Mouse (Mus musculus): Measurements from ENCODE around the gene Arf6.

DNA sequence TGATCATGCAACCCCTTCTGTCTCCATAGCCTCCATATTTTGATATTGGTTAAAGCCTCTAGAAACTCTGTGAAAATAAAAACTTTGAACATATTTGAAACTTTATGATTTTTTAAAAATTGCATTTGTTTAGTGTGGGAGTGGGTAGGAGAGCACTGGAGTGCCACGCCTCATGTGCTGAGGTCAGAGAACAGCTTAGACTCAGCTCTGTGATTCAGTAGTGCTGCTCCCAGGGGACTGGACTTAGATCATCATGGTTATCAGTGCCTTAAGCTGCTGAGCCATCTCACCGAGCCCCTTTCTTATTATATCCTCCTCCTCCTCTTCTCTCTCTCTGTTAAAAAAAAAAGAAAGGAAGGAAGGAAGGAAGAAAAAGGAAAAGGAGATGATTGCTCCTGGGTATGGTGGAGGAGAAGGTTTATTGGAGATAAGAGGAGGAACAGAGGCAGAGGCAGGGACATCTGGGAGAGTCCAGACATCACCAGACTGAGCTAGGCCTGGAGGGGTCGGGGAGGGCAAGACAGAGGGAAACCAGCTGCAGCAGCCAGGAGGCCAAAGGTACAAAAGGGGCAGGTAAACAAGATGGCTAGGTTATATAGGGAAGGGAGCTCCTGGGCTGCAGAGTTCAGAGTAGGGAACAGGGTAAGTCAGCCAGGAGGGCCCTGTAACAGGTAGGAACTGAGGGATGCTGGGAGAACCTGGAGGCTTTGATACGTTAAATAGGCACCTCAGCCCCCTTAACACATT is 43.0 kb downstream of the Arf6 start:
- no peak for TF ChIP-seq CTCF (IDR thresholded peaks at IDR 0.05; ENCODE audit: extremely low read depth, insufficient read length, insufficient replicate concordance, low read depth, low read length)
- 0 out of 2 replicates have a peak, but pooled peaks have one; percentile 19 for TF ChIP-seq POLR2A (IDR thresholded peaks at IDR 0.05; ENCODE audit: low read depth, low read length)
